Mouse (Mus musculus) adrenal gland, postnatal 4 days (tissue): ENCODE data around the gene A630023A22Rik. TPM values are rescaled to one million over a fixed set of nuclear protein-coding genes. Genes with fewer than 3 reads are reported as not detected.

ENCODE experiments used
- DNase-seq, 2 experiments: peaks; one replicate each; pipeline ENCODE4 v3.0.0; 2021 to 2022; ENCODE audit warnings: low spot score in 2 of 2, mixed read lengths in 2 of 2
- long read RNA-seq, 2 experiments: library from polyadenylated mRNA; stranded (forward); transcript quantifications; one replicate each; pipeline ENCODE4 v2.0.0; 2021
- total RNA-seq, 2 experiments: library from RNA; stranded (reverse); gene quantifications; 2 replicates each; pipeline ENCODE4 v1.2.3; 2021

The A630023A22Rik gene
- total RNA-seq, result not detected
- long read RNA-seq, experiment 1, result 0 reads
- long read RNA-seq, experiment 2, result 0 reads

- DNase-seq, result no peak
These were observed at the start of gene A630023A22Rik for GRCm38 (mm10) chr14:34102601-34103000. TSS of gene A630023A22Rik (minus strand) at chr14:34102754.

GRCm38 (mm10) chr14:34152342-34152741, 49.8 kb upstream of the A630023A22Rik start, which contains the start of gene Npy4r:
TSS of gene Npy4r (minus strand) at chr14:34152489.
- DNase-seq, result peak in 1 of 2 experiments; percentile 19

- no peak for DNase-seq
These were observed 40.4 kb upstream of the A630023A22Rik start for GRCm38 (mm10) chr14:34142915-34143314.

- DNase-seq, result no peak
These were observed 39.8 kb upstream of the A630023A22Rik start for GRCm38 (mm10) chr14:34142316-34142715.

GRCm38 (mm10) chr14:34139671-34140664, 37.4 kb upstream of the A630023A22Rik start:
- no peak for DNase-seq

GRCm38 (mm10) chr14:34135391-34135790, 32.8 kb upstream of the A630023A22Rik start:
- DNase-seq, result no peak

- DNase-seq, result no peak
These were observed 28.7 kb upstream of the A630023A22Rik start for GRCm38 (mm10) chr14:34131216-34131615.

GRCm38 (mm10) chr14:34121691-34122090, 19.1 kb upstream of the A630023A22Rik start:
- DNase-seq, result no peak

- DNase-seq, result no peak
These were observed 18.4 kb upstream of the A630023A22Rik start for GRCm38 (mm10) chr14:34120923-34121351.

- DNase-seq, result no peak
These were observed 17.7 kb upstream of the A630023A22Rik start for GRCm38 (mm10) chr14:34120016-34120910.

GRCm38 (mm10) chr14:34119046-34119723, 16.6 kb upstream of the A630023A22Rik start:
- DNase-seq, result no peak

GRCm38 (mm10) chr14:34114311-34114710, 11.8 kb upstream of the A630023A22Rik start:
- no peak for DNase-seq

- no peak for DNase-seq
These were observed 5.0 kb upstream of the A630023A22Rik start for GRCm38 (mm10) chr14:34107594-34107993.

GRCm38 (mm10) chr14:34106389-34107062, 4.0 kb upstream of the A630023A22Rik start:
- DNase-seq, result peak in 1 of 2 experiments; percentile 26

GRCm38 (mm10) chr14:34104892-34105291, 2.3 kb upstream of the A630023A22Rik start:
- DNase-seq, result peak; percentile 30

- no peak for DNase-seq
These were observed 1.3 kb upstream of the A630023A22Rik start for GRCm38 (mm10) chr14:34103855-34104254.

GRCm38 (mm10) chr14:34096161-34096560, 6.4 kb downstream of the A630023A22Rik start:
- no peak for DNase-seq

- no peak for DNase-seq
These were observed 9.7 kb downstream of the A630023A22Rik start for GRCm38 (mm10) chr14:34092856-34093255.

GRCm38 (mm10) chr14:34091475-34091874, 11.1 kb downstream of the A630023A22Rik start:
- no peak for DNase-seq

- DNase-seq, result no peak
These were observed 12.8 kb downstream of the A630023A22Rik start for GRCm38 (mm10) chr14:34089796-34090195.
